Mouse (Mus musculus) stomach, postnatal 0 days (tissue): Measurements from ENCODE around the gene Rps6kc1.

Experiments
- CTCF ChIP-seq: IDR thresholded peaks from 2 replicates; pipeline ENCODE4 v1.5.1; 2016; ENCODE audit warnings: antibody characterized with exemption, low read depth, mild to moderate bottlenecking, moderate library complexity
- EP300 ChIP-seq: optimal IDR thresholded peaks from 2 replicates; pipeline ENCODE3; 2016; ENCODE audit warnings: antibody characterized with exemption

DNA sequence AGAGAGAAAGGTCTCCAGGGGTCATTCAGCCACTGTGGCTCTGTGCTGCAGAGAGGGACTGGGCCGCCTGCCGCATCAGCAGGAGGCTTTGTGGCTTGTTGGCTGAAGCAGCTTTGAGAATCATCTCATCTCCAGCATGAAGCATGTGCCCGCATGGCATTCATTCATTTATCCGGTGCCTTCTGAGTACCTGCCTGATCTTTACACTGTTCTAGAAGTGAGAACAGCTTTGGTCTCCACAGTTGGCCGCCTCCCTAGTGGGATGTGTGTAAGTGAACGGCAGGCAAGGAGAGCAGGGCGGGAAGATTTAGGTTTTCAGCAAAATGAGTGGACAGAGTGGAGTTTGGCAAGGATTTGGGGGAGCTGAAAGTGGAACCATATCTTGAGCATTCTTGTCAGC is 28.2 kb upstream of the Rps6kc1 start:
- TF ChIP-seq CTCF (no peak), EP300 (no peak)
